Mouse (Mus musculus): Measurements from ENCODE around the gene Cars. TPM values are rescaled to one million over a fixed set of nuclear protein-coding genes. Genes with fewer than 3 reads are reported as not detected.

The Cars gene
- polyA plus RNA-seq, 1 experiment from 2014 or later: 22.6 TPM

DNA sequence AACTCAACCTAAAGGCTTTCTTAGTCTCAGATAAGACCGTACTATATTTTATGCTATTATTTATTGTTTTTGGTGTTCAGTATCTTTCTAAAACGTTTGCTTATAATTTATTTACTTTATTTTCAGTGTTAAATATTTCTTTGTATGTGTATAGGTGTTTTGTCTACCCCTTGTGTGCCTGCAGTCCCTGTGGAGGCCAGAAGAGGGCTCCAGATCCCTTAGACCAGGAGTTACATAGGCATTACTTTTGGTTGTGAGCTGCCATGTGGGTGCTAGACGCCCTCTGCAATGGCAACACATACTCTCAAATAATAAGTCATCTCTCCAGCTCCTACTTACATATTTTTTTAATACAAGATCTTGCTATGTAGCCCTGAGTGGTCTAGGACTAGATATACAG is 12.3 kb upstream of the Cars start:
- H3K27ac ChIP-seq: no peak overlapping the region
- peaks cover 17% of the 10 kb centered on the region for H3K36me3 ChIP-seq (ENCODE audit: inconsistent target)
- H3K79me2 ChIP-seq (ENCODE audit: inconsistent target): no peaks in the 10 kb centered on the region
- H3K4me3 ChIP-seq (ENCODE audit: inconsistent target): no peak overlapping the region
- WGBS (ENCODE audit: missing documents): 78% methylated on average over 2 of the region's 3 CpGs

GRCm38 (mm10) chr7:143605321-143605720 is 5.4 kb upstream of the Cars start:
- no peaks in the 10 kb centered on the region for H3K79me2 ChIP-seq (ENCODE audit: inconsistent target)
- peaks cover 10% of the 10 kb centered on the region; the same call in 1 of the 2 replicates for H3K36me3 ChIP-seq (ENCODE audit: inconsistent target)
- 24% methylated on average over 3 of the region's 3 CpGs for WGBS (ENCODE audit: missing documents)
- no peak overlapping the region for H3K4me3 ChIP-seq (ENCODE audit: inconsistent target)
- 0 out of 2 replicates have a peak overlapping the region, but pooled peaks have one; percentile 13 for H3K27ac ChIP-seq

GRCm38 (mm10) chr7:143604889-143605288 is 5.0 kb upstream of the Cars start:
- no peak overlapping the region for H3K4me3 ChIP-seq (ENCODE audit: inconsistent target)
- H3K36me3 ChIP-seq (ENCODE audit: inconsistent target): peaks cover 10% of the 10 kb centered on the region; the same call in 1 of the 2 replicates
- H3K27ac ChIP-seq: no peak overlapping the region
- WGBS (ENCODE audit: missing documents): 54% methylated on average over 2 of the region's 2 CpGs
- H3K79me2 ChIP-seq (ENCODE audit: inconsistent target): no peaks in the 10 kb centered on the region

- WGBS (ENCODE audit: missing documents): 92% methylated on average over 2 of the region's 2 CpGs
- no peak overlapping the region for H3K4me3 ChIP-seq (ENCODE audit: inconsistent target)
- no peak overlapping the region for H3K27ac ChIP-seq
- H3K79me2 ChIP-seq (ENCODE audit: inconsistent target): peaks cover 31% of the 10 kb centered on the region
- H3K36me3 ChIP-seq (ENCODE audit: inconsistent target): no peaks in the 10 kb centered on the region
These were observed 1.8 kb upstream of the Cars start for GRCm38 (mm10) chr7:143601705-143602104.

GRCm38 (mm10) chr7:143600231-143600740 is 396 bp upstream of the Cars start:
- WGBS (ENCODE audit: missing documents): 11% methylated on average over 15 of the region's 15 CpGs
- H3K36me3 ChIP-seq (ENCODE audit: inconsistent target): no peaks in the 10 kb centered on the region
- peaks cover 45% of the 10 kb centered on the region for H3K79me2 ChIP-seq (ENCODE audit: inconsistent target)
- 0 out of 2 replicates have a peak overlapping the region, but pooled peaks have one; percentile 14 for H3K27ac ChIP-seq
- H3K4me3 ChIP-seq (ENCODE audit: inconsistent target): peak overlapping the region; percentile 94

DNA sequence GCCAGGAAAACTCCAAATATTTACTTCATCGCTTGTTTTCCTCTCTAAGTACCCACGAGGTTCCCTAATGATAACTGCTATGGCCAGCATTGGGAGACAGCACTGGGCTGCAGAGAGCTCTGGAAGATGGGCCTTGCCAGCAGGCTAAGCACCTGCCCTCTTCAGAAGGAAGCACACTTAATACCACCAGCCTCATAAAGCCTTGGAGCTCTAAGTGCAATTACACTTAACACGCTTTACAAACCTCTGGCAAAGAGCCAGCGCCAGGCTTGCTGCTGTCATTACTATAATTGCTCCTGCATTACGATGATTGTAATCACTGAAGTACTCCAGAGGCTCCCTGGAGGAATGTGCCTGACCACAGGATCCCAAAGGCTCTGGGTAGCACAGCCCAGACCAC is 5.0 kb downstream of the Cars start:
- peaks cover 99% of the 10 kb centered on the region for H3K79me2 ChIP-seq (ENCODE audit: inconsistent target)
- H3K36me3 ChIP-seq (ENCODE audit: inconsistent target): peaks cover 28% of the 10 kb centered on the region; the same call in 1 of the 2 replicates
- H3K27ac ChIP-seq: no peak overlapping the region
- 94% methylated on average over 5 of the region's 5 CpGs for WGBS (ENCODE audit: missing documents)
- no peak overlapping the region for H3K4me3 ChIP-seq (ENCODE audit: inconsistent target)

DNA sequence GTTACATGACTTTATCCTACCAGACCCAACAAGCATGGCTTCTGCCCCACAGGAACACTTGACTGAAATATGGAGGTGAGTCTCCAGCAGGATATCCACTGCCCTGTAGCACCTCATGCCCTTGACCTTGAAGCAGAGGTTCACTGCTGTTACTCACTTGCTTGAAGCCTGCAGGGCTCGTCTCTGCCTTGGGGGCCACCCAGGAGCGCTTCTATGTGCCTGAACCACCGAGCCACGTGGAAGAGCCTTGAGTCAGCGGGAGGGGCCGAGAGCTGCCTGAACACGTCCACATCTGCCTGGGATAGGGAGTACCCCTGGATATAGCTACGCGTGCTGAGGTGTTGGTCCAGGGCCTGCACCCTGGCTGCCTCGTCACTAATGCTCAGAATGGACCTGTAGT is 7.6 kb downstream of the Cars start:
- 90% methylated on average over 10 of the region's 10 CpGs for WGBS (ENCODE audit: missing documents)
- Histone ChIP-seq H3K79me2 (ENCODE audit: inconsistent target) (peaks cover 84% of the 10 kb centered on the region), H3K4me3 (ENCODE audit: inconsistent target) (no peak overlapping the region), H3K27ac (no peak overlapping the region), H3K36me3 (ENCODE audit: inconsistent target) (peaks cover 47% of the 10 kb centered on the region)

GRCm38 (mm10) chr7:143588006-143588405 is 11.9 kb downstream of the Cars start:
- Histone ChIP-seq H3K36me3 (ENCODE audit: inconsistent target) (peaks cover 85% of the 10 kb centered on the region), H3K79me2 (ENCODE audit: inconsistent target) (peaks cover 41% of the 10 kb centered on the region), H3K4me3 (ENCODE audit: inconsistent target) (no peak overlapping the region), H3K27ac (no peak overlapping the region)
- 89% methylated on average over 4 of the region's 4 CpGs for WGBS (ENCODE audit: missing documents)

GRCm38 (mm10) chr7:143587586-143587985 is 12.3 kb downstream of the Cars start:
- H3K79me2 ChIP-seq (ENCODE audit: inconsistent target): peaks cover 37% of the 10 kb centered on the region
- H3K27ac ChIP-seq: no peak overlapping the region
- 90% methylated on average over 3 of the region's 5 CpGs for WGBS (ENCODE audit: missing documents)
- H3K36me3 ChIP-seq (ENCODE audit: inconsistent target): peaks cover 85% of the 10 kb centered on the region
- H3K4me3 ChIP-seq (ENCODE audit: inconsistent target): no peak overlapping the region

GRCm38 (mm10) chr7:143583956-143584355 is 15.9 kb downstream of the Cars start:
- WGBS (ENCODE audit: missing documents): 50% methylated on average over 3 of the region's 3 CpGs
- Histone ChIP-seq H3K27ac (no peak overlapping the region), H3K4me3 (ENCODE audit: inconsistent target) (no peak overlapping the region), H3K79me2 (ENCODE audit: inconsistent target) (peaks cover under 1% of the 10 kb centered on the region; the same call in 1 of the 2 replicates), H3K36me3 (ENCODE audit: inconsistent target) (peaks cover 86% of the 10 kb centered on the region)

DNA sequence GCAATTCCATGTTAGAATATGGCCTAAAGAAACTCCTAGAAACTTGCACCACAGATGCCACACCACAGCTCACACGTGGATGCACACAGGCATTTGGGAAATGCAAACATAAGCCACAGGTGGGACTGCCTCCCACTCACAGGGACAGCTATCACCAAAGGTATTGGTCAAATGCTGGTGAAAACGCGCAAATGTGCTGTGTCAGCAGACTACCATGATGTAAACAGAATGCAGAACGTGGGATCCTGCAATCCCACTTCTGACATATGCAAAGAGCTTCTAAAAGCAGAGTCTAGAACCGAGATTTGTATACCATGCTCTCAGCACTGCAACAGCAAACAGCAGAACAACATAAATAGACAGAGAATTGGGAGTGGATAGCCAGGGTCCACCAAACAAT is 16.9 kb downstream of the Cars start:
- H3K27ac ChIP-seq: no peak overlapping the region
- no peaks in the 10 kb centered on the region for H3K79me2 ChIP-seq (ENCODE audit: inconsistent target)
- no peak overlapping the region for H3K4me3 ChIP-seq (ENCODE audit: inconsistent target)
- WGBS (ENCODE audit: missing documents): 97% methylated on average over 5 of the region's 5 CpGs
- H3K36me3 ChIP-seq (ENCODE audit: inconsistent target): peaks cover 86% of the 10 kb centered on the region

- WGBS (ENCODE audit: missing documents): 97% methylated on average over 11 of the region's 11 CpGs
- no peak overlapping the region for H3K4me3 ChIP-seq (ENCODE audit: inconsistent target)
- H3K36me3 ChIP-seq (ENCODE audit: inconsistent target): peaks cover 92% of the 10 kb centered on the region
- no peak overlapping the region for H3K27ac ChIP-seq
- H3K79me2 ChIP-seq (ENCODE audit: inconsistent target): no peaks in the 10 kb centered on the region
These were observed 24.1 kb downstream of the Cars start for GRCm38 (mm10) chr7:143575751-143576150.

DNA sequence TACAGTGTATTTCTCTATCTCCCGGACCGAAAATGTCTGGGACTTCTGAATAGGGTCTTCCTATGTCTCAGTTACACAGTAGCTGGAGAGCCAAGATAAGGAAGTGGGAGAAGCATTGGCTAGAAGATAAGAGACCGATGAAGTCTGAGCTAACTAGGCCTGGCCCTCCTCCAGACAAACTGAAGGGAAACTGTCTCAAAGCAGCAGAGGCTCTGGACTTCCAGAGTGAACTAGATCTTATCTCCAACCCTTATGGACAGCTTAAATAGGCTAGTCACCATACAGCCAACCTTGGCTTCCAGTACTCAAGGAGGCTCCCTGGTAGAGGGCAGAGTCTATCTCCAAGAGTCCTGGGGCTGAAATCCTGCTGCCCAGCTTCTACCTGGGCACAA is 34.2 kb downstream of the Cars start:
- H3K36me3 ChIP-seq (ENCODE audit: inconsistent target): peaks cover 98% of the 10 kb centered on the region
- H3K79me2 ChIP-seq (ENCODE audit: inconsistent target): no peaks in the 10 kb centered on the region
- WGBS (ENCODE audit: missing documents): 24% methylated on average over 3 of the region's 3 CpGs
- no peak overlapping the region for H3K4me3 ChIP-seq (ENCODE audit: inconsistent target)
- H3K27ac ChIP-seq: no peak overlapping the region

DNA sequence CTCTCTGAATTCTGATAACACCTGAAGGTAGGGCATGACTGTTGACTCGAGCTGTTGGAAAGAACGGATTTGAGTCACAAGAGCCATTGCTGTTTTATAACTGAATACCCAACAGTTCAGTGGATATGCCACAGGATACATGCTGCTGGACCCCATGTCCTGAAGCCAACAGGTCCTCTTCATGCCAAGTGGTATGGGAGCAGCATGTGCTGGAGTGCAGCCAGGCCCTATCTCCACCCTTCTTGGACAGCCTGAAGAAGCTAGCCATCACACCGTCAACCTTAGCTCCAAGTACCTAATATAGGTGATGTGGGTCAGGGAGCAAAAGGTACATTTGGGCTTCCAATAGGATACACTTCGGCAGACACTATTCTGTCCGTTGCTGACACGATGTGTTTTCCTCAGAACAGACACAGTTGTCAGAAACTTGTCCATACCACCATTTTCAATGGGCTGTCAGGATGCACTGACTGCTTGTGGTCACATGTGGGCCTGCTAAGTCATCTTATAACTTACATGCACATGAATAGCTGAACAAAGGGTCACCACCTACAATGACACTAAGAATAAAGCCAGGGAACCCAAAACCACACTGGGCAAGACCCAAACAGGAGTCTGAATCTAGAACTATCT is 34.8 kb downstream of the Cars start:
- 64% methylated on average over 6 of the region's 6 CpGs for WGBS (ENCODE audit: missing documents)
- Histone ChIP-seq H3K4me3 (ENCODE audit: inconsistent target) (no peak overlapping the region), H3K79me2 (ENCODE audit: inconsistent target) (no peaks in the 10 kb centered on the region), H3K36me3 (ENCODE audit: inconsistent target) (peaks cover 98% of the 10 kb centered on the region), H3K27ac (no peak overlapping the region)

DNA sequence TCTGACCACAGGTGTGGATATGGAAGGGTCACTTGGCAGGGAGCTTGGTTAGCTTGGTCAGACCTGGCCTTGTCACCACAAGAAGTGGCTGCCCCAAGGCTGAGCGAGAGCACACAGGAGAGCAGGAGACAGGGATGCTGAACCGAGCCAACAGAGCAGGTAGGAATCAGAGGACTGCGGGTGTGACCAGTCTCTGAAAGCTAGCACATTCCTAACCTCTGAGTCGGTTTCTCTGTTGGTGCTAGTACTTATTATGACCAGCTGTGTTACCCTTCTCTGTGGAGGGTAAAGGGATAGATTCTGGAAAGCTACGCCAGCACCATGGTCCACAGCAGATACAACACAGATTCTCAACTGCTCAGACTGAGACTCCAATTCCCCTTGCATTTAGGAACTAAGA is 36.1 kb downstream of the Cars start:
- 95% methylated on average over 5 of the region's 5 CpGs for WGBS (ENCODE audit: missing documents)
- no peaks in the 10 kb centered on the region for H3K79me2 ChIP-seq (ENCODE audit: inconsistent target)
- H3K36me3 ChIP-seq (ENCODE audit: inconsistent target): peaks cover 95% of the 10 kb centered on the region
- H3K4me3 ChIP-seq (ENCODE audit: inconsistent target): no peak overlapping the region
- no peak overlapping the region for H3K27ac ChIP-seq
